Mouse (Mus musculus) spleen, adult 12 weeks (tissue): ENCODE measurements around the gene Ppp1ca.

Experiments used
- DNase-seq: peaks from one replicate; pipeline ENCODE4 v3.0.0; 2022; ENCODE audit warnings: low spot score

Gene Ppp1ca

DNA sequence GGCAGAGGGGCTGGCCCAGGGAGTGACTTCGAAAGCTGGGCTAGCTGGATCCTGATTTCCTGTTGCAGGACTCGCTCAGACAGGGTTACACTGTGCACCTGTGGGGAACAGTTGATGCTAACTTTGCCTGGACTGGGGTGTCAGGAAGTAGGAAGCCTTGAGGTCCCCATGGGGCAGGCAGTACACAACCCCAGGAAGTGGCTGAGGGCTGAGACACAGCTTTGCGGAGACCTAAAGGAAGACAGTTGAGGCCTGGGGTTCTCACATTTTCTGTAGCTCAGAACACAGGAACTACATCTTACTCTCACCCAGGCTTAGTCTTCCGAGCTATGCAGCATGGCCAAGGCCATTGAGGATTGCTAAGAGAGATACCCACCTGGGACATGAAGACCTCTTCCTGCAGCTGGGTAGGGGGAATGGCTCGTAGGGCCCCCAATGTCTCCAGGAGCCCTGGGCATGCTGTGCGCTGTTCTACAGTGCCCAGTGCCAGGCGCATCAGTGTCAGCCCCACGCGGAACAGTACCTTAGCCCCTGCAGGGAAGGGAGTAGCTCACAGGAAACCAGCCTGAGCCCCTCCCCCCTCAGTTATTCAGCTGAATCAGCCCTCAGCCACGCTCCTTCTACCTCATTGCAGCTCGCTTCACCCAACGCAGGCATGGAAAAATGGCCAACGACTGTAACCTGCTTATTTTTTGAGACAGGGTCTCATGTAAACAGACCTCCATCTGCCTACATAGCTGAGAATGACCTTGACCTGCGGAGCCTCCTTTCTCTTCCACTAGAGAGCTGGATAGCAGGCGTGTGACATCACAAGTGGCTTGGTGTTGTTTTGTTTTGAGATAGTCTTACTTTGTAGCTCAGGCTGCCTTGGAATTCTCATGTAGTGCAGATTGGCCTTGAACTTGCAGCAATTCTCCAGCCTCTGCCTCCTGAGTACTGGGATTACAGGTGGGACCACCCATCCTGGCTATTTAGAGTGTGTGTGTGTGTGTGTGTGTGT is 6.6 kb upstream of the Ppp1ca start:
- no peak for DNase-seq

DNA sequence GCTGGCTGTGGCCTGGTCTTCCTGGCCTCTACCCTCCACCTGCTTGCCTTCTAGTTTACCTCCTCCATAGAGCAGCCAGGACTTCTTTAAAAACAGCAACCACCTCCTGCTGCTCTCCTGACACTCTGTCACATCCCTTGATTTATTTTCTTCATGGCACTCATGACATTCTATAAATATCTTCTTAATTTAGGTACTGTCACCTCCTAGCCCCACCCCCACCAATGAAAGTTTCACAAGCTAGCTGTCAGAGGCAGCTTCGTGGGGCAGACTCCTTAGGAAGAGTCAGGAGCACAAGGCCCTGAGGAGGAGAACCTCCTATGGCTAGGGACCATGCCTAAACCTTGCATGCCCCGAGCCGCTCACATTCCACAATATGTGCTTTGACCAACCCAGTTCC is 4.6 kb upstream of the Ppp1ca start:
- DNase-seq, result no peak

DNA sequence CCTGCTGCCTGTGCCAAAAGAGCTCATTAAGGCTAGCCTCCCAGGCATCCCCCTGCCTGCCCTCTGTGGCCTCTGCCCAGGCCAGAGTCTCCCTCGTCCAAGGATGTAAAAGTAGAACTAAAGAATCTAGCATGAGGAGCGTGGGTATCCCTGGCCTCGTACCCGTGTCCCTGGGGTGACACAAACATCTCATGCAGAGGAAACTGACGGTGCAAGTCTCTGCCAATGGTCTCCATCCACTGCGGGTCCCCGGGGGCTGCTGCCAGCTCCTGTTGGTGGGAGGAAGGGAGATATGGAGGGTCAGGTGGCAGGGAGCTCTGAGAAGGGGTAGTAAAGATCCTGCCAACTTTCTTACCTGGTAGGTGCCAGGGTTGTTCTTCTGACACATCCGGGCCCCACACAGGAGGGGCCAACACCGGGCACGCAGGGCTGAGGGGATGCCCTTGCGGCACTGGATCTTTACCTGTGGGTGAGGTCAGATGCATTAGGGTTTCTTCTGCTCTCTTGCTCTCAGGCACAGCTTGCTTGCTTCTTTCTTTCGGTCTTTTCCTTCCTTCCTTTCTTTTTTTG is 2.7 kb upstream of the Ppp1ca start:
- no peak for DNase-seq

- DNase-seq, result peak; percentile 60
Measured at GRCm38 (mm10) chr19:4190831-4191334, 982 bp upstream of the Ppp1ca start, which contains the start of gene Tbc1d10c. Gene Tbc1d10c, minus strand, starts transcription at chr19:4191284.

- DNase-seq, result no peak
Measured at GRCm38 (mm10) chr19:4192251-4192985, 553 bp downstream of the Ppp1ca start.

DNA sequence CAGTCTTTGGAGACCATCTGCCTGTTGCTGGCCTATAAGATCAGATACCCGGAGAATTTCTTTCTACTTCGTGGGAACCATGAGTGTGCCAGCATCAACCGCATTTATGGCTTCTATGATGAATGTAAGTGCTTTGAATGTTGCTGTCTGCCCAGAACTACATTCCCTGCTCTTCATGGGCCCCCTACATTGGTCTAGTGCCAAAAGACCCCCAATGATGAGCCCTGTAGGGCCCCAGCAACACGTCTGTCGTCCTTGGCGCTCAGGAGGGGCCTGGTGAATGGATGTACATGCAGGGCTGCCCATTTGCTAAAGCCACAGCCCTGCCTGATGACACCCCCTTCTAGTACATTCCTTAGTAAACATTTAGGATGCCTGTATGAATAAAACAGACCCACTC is 1.3 kb downstream of the Ppp1ca start:
- no peak for DNase-seq

DNA sequence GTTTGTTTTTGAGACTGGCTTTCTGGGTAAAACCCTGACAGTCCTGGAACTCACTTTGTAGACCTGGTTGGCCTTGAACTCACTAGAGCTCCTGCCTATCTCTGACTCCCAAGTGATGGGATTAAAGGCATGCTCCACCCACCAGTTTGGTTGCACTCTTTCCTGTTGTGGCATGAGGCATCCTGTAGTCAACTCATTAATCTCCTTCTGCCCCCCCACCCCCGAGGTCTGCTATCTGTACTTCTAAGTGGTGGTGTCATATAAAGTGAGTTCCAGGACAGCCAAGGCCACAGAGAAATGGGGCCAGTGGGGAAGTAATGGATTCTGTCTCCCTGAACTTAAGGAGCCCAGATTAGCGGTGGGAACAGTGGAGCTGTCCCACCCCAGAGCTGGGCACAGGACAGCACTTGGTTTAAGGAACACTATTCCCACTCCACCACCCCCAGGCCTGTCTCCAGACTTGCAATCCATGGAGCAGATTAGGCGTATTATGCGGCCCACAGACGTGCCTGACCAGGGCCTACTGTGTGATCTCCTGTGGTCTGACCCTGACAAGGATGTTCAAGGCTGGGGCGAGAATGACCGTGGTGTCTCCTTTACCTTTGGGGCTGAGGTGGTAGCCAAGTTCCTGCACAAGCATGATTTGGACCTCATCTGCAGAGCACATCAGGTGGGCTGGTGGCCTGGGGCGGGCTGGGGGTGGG is 2.3 kb downstream of the Ppp1ca start:
- DNase-seq, result no peak

DNA sequence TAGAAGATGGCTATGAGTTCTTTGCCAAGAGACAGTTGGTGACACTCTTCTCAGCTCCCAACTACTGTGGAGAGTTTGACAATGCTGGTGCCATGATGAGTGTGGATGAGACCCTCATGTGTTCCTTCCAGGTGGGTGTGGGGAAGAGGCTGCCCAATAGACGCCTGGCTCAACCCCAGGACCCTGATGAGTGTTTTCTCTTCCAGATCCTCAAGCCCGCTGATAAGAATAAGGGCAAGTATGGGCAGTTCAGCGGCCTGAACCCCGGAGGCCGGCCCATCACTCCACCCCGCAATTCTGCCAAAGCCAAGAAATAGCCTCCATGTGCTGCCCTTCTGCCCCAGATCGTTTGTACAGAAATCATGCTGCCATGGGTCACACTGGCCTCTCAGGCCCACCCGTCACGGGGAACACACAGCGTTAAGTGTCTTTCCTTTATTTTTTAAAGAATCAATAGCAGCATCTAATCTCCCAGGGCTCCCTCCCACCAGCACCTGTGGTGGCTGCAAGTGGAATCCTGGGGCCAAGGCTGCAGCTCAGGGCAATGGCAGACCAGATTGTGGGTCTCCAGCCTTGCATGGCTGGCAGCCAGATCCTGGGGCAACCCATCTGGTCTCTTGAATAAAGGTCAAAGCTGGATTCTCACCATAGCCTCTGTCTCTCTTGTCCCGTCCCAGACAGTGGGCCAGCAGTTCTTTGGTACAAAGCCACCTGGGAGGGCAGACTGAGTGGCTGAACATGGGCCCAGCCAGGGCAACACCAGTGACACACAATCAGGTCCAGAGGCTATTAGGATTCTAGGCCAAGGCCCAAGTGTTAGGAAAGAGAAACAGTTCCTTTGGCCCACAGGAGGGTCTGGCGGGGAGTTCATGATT is 3.1 kb downstream of the Ppp1ca start:
- no peak for DNase-seq

- no peak for DNase-seq
Measured at GRCm38 (mm10) chr19:4196048-4196447, 4.2 kb downstream of the Ppp1ca start.

DNA sequence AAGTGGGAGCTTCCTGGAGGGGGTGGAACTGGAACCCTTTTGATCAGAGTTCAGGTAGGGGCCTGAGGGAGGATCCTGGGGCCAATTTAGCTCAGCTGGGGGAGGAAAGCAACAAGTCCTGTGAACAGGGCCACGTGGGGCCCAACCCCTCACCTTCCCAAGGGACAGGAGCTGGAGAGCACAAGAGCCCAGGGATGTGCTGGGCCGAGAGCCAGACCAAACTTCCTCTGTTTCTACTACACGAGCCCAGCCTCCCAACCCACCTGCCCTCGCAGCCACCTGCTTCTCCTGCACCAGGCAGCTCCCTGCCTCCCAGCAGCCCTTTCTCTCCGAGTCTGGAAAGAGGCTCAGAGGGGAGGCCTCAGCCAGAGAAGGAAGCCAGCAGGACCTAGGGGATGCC is 4.7 kb downstream of the Ppp1ca start:
- DNase-seq, result no peak

- no peak for DNase-seq
Measured at GRCm38 (mm10) chr19:4197180-4197579, 5.3 kb downstream of the Ppp1ca start.

GRCm38 (mm10) chr19:4201291-4201909 is 9.5 kb downstream of the Ppp1ca start, which contains the start of gene Rad9a:
Gene Rad9a, minus strand, starts transcription at chr19:4201662.
- peak; percentile 90 for DNase-seq

DNA sequence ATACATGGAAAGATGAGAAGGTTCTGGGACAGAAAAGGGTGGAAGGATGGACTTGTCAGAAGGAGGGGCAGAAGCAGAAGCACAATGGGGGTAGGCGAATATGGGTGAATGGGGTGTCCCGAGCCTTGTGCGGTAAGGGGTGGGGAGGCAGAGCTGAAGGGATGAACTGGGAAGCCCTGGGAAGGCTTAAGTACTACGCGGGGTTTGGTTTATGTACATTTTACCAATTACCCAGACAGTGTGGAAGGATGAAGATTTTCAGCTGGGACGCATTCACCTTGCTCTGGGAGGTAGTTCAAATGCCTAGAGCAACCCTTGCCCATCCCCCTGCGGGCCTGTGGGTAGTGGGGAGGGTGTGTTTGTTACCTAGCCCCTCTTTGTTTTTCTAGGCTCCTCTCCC is 10.3 kb downstream of the Ppp1ca start:
- no peak for DNase-seq

DNA sequence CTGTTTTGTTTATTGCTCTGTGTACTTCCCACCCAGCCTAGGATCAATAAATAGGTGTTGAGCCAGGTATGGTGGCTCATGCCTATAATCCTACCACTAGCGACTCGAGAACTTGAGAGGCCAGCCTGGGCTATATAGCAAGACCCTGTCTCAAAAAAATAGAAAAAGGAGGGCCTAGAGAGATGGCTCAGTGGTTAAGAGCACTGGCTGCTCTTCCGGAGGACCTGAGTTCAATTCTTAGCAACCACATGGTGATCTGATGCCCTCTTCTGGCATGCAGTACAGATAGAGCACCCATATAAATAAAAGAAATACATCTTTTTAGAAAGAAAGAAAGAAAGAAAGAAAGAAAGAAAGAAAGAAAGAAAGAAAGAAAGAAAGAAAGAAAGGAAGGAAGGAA is 11.3 kb downstream of the Ppp1ca start:
- DNase-seq, result no peak

GRCm38 (mm10) chr19:4203604-4204326 is 11.9 kb downstream of the Ppp1ca start:
- DNase-seq, result no peak

DNA sequence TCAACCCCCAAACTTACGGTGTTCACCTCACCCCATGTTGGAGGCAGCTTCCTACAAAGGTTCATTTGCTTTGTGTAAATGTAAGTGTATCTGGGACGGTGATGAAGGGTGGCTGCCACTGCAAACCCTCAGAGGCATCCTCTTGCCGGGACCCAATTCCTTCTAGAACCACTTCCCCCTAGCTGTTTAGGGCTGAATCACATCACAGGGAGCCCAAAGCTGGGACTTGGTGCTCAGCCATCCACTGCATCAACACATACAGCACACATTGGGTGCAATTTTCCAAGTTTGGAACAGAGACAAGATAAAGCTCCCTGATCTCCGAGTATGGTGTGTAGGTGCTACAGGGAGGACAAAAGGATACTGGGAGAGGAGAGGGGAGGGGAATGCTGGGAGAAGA is 13.0 kb downstream of the Ppp1ca start:
- DNase-seq, result no peak

DNA sequence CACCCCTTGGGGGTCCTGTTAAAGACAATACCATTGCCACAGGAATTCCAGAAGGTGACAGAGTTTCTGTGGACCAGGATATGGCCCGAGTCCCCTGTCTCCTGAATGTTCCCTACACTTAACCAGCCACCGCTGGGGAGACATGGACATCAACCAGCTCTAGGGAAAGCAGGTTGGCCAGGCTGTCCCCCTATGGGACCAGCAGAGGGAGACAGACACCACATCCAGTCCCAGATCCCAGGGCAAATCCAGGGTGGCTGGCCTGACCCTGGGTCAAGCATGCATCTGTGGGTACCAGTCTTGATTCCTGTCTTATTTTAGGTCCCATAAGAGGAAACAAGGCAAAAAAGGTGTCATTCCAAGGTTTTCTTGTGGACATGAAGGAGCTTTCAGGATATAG is 15.1 kb downstream of the Ppp1ca start:
- DNase-seq, result peak; percentile 48

DNA sequence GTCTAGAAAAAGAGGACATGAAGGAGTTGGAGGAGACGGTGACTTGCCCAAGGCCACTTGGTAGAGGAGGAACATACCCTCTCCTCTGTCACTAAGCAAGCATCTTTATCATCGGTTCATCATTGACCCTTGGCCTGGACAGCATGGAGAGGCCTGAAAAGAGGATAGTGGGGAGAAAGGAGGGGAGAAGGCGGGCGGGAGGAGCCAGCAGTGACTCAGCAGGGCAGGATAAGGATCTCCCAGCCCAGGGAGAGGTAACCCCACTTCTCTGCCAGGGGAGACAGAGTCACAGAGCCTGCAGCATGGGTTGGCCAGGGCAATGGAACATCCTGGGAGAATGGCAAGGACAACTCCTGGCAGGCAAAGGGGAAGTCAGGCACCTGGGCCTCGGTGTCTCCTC is 16.7 kb downstream of the Ppp1ca start:
- no peak for DNase-seq

- no peak for DNase-seq
Measured at GRCm38 (mm10) chr19:4211891-4212588, 20.2 kb downstream of the Ppp1ca start.
